Mouse (Mus musculus) liver, postnatal 0 days (tissue): ENCODE data around the gene Insl6. TPM values are rescaled to one million over a fixed set of nuclear protein-coding genes. Genes with fewer than 3 reads are reported as not detected.
A peak's percentile ranks its signal among the peaks of the same experiment; 100 is the strongest.

Experiments
- ATAC-seq: fragments of 200-750 bp; cut with Nextera tagmentation; 2 replicates; pipeline ENCODE4 v1.8.0; 2017; ENCODE audit warnings: mild to moderate bottlenecking, moderate library complexity
- DNase-seq: peaks from one replicate; pipeline ENCODE4 v3.0.0-alpha.2; 2016
- H3K27ac ChIP-seq: fragments of 300-500 bp; sonication (generic); 2 replicates; pipeline ENCODE4 v1.5.1; 2014; ENCODE audit warnings: antibody characterized with exemption, moderate library complexity, mild to moderate bottlenecking, low read depth
- H3K27me3 ChIP-seq: fragments of 300-500 bp; sonication (generic); 2 replicates; pipeline ENCODE4 v1.6.1; 2014; ENCODE audit warnings: low read length, control low read depth, mixed read lengths; ENCODE audit not compliant: insufficient read depth
- H3K36me3 ChIP-seq: fragments of 300-500 bp; sonication (generic); replicated peaks from 2 replicates; pipeline ENCODE4 v1.6.1; 2014; ENCODE audit warnings: mild to moderate bottlenecking, control low read depth, low read length, moderate library complexity, mixed read lengths; ENCODE audit not compliant: insufficient read depth
- H3K4me1 ChIP-seq: fragments of 300-500 bp; sonication (generic); 2 replicates; pipeline ENCODE4 v1.6.1; 2014; ENCODE audit warnings: antibody characterized with exemption, mild to moderate bottlenecking, control low read depth; ENCODE audit not compliant: insufficient read depth
- H3K4me2 ChIP-seq: fragments of 300-500 bp; sonication (generic); 2 replicates; pipeline ENCODE4 v1.6.1; 2014; ENCODE audit warnings: low read depth, mild to moderate bottlenecking, low read length, moderate library complexity, mixed read lengths
- H3K4me3 ChIP-seq: fragments of 300-500 bp; sonication (generic); 2 replicates; pipeline ENCODE4 v1.5.1; 2014; ENCODE audit warnings: low read depth, low read length
- H3K9ac ChIP-seq: fragments of 300-500 bp; sonication (generic); replicated peaks from 2 replicates; pipeline ENCODE4 v1.6.1; 2014; ENCODE audit warnings: mild to moderate bottlenecking, moderate library complexity
- H3K9me3 ChIP-seq: fragments of 300-500 bp; sonication (generic); 2 replicates; pipeline ENCODE4 v1.6.1; 2016; ENCODE audit warnings: mild to moderate bottlenecking, control low read depth, low read length, mixed read lengths
- CTCF ChIP-seq: sonication (generic); IDR thresholded peaks from 2 replicates; pipeline ENCODE4 v1.5.1; 2016; ENCODE audit warnings: antibody characterized with exemption, low read depth
- EP300 ChIP-seq: IDR thresholded peaks from 2 replicates; pipeline ENCODE4 v1.6.1; 2016; ENCODE audit warnings: antibody characterized with exemption, low read depth, mild to moderate bottlenecking
- WGBS: fragments of 180-500 bp; shearing (Covaris S2); extraction: QIAGEN DNeasy Blood & Tissue Kit; methylation state at CpG from one replicate; pipeline ENCODE4 v1.1.7; 2014; ENCODE audit not compliant: insufficient replicate concordance; 5-methylcytosine and 5-hydroxymethylcytosine counted together
- polyA plus RNA-seq: library from polyadenylated mRNA; unstranded; fragments of >200 nt; fragmentation: Nextera tagmentation; extraction: Ambion mirVana; gene quantifications from 2 replicates; pipeline ENCODE4 v1.2.1, GENCODE M21; 2015

The Insl6 gene
- polyA plus RNA-seq, 1 experiment from 2014 or later: 1.2 TPM

DNA sequence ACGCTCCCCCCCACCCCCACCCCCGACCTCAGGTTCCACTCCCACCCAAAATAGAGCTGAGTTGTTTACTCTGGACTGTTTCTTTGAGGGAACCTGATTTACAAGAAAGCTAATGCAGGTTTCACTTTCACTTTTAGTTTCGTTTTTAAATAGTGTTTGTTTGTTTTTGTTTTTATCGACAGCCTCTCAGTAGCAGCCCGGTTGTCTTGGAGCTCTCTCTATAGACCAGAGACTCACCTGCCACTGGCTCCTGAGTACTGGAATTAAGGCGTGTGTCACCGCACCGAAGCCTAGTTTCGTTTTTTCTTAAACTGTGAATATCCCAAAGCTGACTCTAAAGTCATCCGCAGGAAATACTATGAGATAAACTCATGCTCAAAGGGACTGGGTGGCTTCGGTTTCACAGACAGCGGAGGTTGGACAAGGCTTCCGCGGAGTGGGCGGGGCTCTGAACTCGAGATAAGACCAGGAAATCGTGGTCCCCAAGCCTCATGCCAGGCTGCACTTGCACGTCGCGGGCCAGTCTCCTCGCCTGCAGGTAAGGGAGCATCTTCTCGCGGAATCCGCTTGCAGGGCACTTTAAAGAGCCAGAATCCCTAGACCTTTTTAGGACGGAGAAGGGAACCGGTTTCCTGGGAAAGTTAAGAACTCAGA lies 41.9 kb upstream of the Insl6 start, which contains the start of the genes Plgrkt and Cd274:
Gene Plgrkt, minus strand, starts transcription at position 422 of the 654 bp plus-strand sequence.
Gene Cd274, plus strand, starts transcription at position 487 of the 654 bp plus-strand sequence.
- H3K4me1 ChIP-seq: peaks cover 33% of the 10 kb centered on the region
- TF ChIP-seq EP300: peak; percentile 7; the same call in 1 of the 2 replicates
- TF ChIP-seq CTCF: no peak
- under 1% methylated on average over 26 of the region's 26 CpGs for WGBS

DNA sequence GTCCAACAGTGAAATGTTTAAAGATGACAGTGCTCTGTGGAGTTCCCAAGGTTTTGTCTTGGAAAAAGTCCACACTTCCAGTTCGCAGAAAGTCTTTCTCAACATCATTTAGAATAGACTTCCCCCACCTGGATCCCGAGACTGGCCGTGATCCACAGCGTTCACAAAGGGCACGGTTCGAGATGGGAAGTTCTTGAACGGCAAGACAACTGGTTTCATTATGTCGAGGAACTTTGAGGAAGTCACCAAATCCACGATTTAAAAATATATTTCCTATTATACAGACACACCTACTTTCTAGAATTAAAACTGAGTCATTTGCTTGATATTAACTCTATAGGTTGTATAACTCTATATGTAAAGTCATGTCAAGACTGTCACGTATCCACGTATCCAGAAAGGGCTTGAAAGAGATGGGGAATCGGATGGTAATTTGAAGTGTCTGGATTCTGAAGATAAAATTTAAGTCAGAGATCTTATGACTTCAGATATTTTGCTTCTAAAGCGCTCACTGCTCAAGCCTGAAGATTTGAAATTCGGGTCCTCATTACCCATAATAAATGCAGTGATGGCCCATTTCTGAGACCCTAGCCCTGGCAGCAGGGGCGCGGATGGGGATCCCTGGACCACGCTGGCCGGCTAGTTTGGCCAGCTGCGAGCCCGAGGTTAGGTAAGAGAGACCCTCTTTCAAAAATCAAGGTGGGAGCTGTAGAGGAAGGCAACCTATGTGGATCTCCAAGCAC lies 41.2 kb upstream of the Insl6 start:
- no peaks in the 10 kb centered on the region for H3K27me3 ChIP-seq
- H3K36me3 ChIP-seq: no peaks in the 10 kb centered on the region
- DNase-seq: no peak
- H3K9me3 ChIP-seq: no peaks in the 10 kb centered on the region
- peak overlapping the region; percentile 76 for H3K9ac ChIP-seq
- peaks cover 33% of the 10 kb centered on the region for H3K4me1 ChIP-seq
- ATAC-seq: no peak
- peak overlapping the region; percentile 96 for H3K27ac ChIP-seq
- WGBS: 18% methylated on average over 20 of the region's 20 CpGs
- H3K4me2 ChIP-seq: peak overlapping the region; percentile 96
- TF ChIP-seq EP300: no peak
- no peak for TF ChIP-seq CTCF
- H3K4me3 ChIP-seq: peak overlapping the region; percentile 85

More for the DNA sequence above, 41.9 kb upstream of the Insl6 start, which contains the start of the genes Plgrkt and Cd274:
- DNase-seq: peak; percentile 91
- Histone ChIP-seq H3K27ac (peak within 1 kb of the TSS; percentile 96), H3K36me3 (no peaks in the 10 kb centered on the region), H3K4me2 (peak within 1 kb of the TSS; percentile 96), H3K9ac (peak within 1 kb of the TSS; percentile 76), H3K9me3 (no peaks in the 10 kb centered on the region), H3K4me3 (peak within 1 kb of the TSS; percentile 85), H3K27me3 (no peaks in the 10 kb centered on the region)
- peak; percentile 87 for ATAC-seq

GRCm38 (mm10) chr19:29365105-29365504 lies 39.9 kb upstream of the Insl6 start:
- DNase-seq (no peak), ATAC-seq (no peak)
- TF ChIP-seq CTCF: no peak
- no peak for TF ChIP-seq EP300
- Histone ChIP-seq H3K27me3 (no peaks in the 10 kb centered on the region), H3K4me2 (no peak overlapping the region), H3K4me1 (peaks cover 39% of the 10 kb centered on the region), H3K36me3 (no peaks in the 10 kb centered on the region; the same call in 1 of the 2 replicates), H3K9ac (no peak overlapping the region), H3K4me3 (no peak overlapping the region), H3K27ac (no peak overlapping the region), H3K9me3 (no peaks in the 10 kb centered on the region)
- 59% methylated on average over 3 of the region's 3 CpGs for WGBS

DNA sequence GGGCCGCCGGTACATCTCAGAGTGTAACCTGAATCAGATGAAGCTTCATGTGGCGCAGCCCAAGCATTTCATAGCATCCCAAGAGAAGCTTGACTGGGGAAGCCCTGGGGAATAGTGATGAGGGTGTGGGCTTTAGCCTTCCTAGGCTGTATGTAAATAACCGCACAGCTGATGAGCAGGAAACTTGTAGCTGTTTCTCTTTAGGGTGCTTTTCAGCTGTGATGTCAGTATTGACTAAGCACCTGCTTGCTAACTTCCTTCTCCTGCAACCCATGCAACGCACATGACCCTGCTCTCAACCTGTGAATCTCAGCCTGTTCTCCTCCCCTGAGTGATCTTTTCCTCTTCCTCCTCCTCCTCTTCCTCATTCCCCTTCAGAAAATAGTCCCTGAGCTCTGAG lies 38.9 kb upstream of the Insl6 start:
- no peak for DNase-seq
- whole genome bisulfite sequencing: 71% methylated on average over 5 of the region's 5 CpGs
- H3K9ac ChIP-seq: no peak overlapping the region
- H3K27me3 ChIP-seq: no peaks in the 10 kb centered on the region
- no peak overlapping the region for H3K4me3 ChIP-seq
- H3K4me1 ChIP-seq: peaks cover 36% of the 10 kb centered on the region
- peaks cover 1% of the 10 kb centered on the region for H3K36me3 ChIP-seq
- no peaks in the 10 kb centered on the region for H3K9me3 ChIP-seq
- H3K4me2 ChIP-seq: no peak overlapping the region
- no peak for ATAC-seq
- H3K27ac ChIP-seq: no peak overlapping the region
- TF ChIP-seq EP300 (no peak), CTCF (no peak)

DNA sequence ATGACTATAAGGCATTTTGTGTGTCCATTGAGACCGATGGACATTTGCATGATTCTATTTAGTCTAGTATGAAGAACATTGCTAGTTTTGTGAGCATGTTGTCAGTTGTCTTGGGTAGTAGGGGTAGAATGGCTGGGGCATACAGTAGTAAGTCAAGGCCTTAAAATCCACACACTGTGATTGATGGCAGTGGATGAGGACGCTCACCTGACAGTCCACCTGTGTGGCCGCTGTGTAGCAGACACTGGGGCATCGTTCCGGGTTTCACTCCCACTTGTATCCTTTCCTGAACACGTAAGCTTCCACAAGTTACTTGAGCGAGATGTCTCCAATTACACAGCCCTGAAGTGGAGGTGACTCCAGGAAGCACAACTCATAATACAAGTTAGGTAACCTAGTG lies 38.4 kb upstream of the Insl6 start:
- H3K36me3 ChIP-seq: peaks cover 7% of the 10 kb centered on the region
- WGBS: 92% methylated on average over 7 of the region's 7 CpGs
- peaks cover 33% of the 10 kb centered on the region for H3K4me1 ChIP-seq
- ATAC-seq (no peak), DNase-seq (no peak)
- H3K27me3 ChIP-seq: no peaks in the 10 kb centered on the region
- TF ChIP-seq EP300 (no peak), CTCF (no peak)
- no peaks in the 10 kb centered on the region for H3K9me3 ChIP-seq
- H3K4me3 ChIP-seq: no peak overlapping the region
- H3K27ac ChIP-seq: no peak overlapping the region
- no peak overlapping the region for H3K9ac ChIP-seq
- no peak overlapping the region for H3K4me2 ChIP-seq

DNA sequence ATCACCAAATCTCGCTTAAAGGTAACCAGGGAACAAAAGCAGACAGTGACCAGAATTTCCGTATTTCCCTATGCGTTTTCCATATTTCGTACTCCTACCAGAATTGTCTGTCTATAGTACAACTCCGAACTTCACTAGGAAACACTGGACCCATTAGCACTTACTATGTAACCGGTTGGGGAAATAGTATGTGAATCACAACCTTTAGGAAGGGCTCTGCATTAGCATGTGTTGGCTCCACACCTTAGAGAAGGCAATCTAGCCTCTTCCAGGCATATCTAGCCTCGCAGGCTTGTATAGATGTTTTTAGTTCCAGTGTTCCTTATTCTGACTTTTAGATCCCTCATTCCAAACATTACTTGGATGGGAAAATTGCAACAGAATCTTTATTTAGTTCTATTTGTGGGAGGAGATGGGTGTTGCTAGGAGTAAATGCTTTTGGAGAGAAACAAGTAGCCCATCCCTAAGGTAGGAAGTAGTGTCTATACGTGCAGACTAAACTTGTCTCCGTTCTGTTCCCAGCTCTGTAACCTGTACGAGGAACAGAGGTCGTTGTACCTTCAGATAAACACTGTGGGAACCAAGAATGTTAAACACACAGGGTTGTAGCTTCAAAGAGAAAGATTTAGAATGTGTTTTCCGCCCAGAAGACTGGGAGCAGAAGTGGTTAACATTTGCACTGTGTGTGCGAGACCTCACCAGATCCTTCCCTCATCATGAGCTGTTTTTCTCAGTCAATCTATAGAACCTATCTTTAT lies 37.2 kb upstream of the Insl6 start:
- Histone ChIP-seq H3K4me1 (peaks cover 28% of the 10 kb centered on the region), H3K27me3 (no peaks in the 10 kb centered on the region), H3K4me2 (peak overlapping the region; percentile 92), H3K4me3 (peak overlapping the region; percentile 64), H3K36me3 (peaks cover 13% of the 10 kb centered on the region), H3K9ac (peak overlapping the region; percentile 73), H3K9me3 (no peaks in the 10 kb centered on the region), H3K27ac (0 out of 2 replicates have a peak overlapping the region, but pooled peaks have one; percentile 13)
- 35% methylated on average over 13 of the region's 13 CpGs for WGBS
- no peak for DNase-seq
- TF ChIP-seq EP300 (no peak), CTCF (no peak)
- no peak for ATAC-seq
